Mouse (Mus musculus) frontal cortex, adult (tissue): ENCODE results near the gene Ms4a10.
A peak's percentile ranks its signal among the peaks of the same experiment; 100 is the strongest.

Experiments used
- ATAC-seq: cut with Nextera tagmentation; 2 replicates; pipeline ENCODE4 v1.9.2; 2017; ENCODE audit warnings: mild to moderate bottlenecking, moderate library complexity, mixed read lengths; ENCODE audit not compliant: low TSS enrichment

Gene Ms4a10

DNA sequence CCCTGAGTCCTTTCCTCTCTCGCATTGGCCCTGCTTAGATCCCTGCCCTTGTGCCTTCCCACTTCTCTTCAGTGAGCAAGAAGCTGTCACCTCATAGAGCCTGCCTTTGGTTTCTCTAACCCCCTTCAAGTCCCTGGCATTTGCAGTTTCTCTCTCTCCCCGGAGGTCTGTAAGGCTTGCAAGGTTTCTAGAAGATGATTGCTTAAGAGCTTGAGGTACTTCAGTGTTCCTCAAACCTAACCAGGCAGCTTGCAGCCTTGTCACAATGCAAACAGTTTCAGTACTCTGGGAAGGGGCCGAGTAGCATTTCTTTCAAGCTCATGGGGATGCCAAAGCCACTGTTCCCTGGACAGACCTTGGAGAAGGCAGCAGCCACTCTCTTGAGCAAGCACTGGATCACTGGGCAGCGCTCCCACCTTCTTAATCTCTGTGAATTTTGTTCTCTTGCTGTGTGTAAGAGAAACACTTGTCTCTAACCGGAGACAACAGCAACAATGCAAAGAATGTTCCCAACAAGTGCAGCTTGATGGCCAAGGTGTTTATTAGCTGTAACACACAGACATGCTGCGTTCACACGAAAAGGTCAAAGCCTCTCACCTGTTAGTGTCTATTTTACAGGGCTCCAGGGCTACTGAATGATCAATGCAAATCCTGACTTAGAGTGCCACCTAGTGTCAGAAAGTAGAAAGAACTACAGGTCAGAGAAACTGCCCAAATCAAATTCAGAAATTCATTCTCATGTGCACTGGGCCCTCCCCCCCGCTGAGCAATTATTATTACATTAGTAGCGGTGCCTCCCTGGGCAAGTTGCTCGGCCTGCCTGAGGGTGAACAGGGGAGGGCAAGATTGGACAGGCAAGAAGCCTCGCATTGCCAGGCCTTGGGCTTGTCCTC is 15.1 kb downstream of the Ms4a10 start:
- peak; percentile 77 for ATAC-seq

GRCm38 (mm10) chr19:10952021-10952939 is 22.2 kb downstream of the Ms4a10 start:
- ATAC-seq = peak; percentile 52

DNA sequence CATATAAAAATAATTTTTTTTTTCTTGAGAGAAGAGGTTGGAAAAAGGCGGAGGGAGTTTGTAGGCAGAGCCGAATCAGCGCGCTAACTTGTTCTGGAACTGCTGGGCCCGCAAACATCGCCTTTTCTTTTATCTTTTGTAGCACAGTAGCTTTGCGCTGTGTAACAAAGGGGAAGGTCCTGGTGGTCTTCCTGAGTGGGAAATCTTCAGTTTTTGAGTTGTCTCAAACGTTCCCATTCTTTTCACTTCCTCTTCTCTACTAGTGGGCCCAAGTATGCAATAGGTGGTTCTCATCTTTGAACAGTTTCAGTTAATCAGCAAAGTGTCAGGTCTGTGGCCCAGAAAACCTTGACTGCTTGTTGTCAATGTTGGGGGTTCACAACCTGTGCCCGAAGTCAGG is 24.9 kb downstream of the Ms4a10 start:
- no peak for ATAC-seq

DNA sequence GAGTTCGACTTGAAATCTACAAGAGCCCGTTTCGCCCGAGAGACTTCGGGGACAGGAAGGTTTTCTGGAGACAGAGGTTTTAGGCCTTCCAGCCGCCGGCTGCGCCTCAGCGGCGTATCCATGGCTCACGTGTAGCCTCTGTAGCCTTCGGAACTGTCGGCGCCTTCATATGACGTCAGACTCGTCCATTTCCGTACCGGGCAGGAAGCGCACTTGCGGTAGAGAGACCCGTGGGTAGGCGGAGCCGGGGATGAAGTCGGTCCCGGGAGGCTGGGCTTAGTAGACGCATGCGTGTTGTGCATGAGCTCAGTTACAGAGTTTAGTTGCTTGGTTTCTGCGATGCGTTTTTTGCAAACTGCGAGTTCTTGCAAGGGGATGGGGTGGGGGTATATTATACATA is 25.4 kb downstream of the Ms4a10 start, which contains the start of gene Ccdc86:
Gene Ccdc86, minus strand, starts transcription at position 155 of the 400 bp plus-strand sequence.
- peak; percentile 95 for ATAC-seq

- ATAC-seq = no peak
These were observed 26.1 kb downstream of the Ms4a10 start for GRCm38 (mm10) chr19:10948416-10948815.

DNA sequence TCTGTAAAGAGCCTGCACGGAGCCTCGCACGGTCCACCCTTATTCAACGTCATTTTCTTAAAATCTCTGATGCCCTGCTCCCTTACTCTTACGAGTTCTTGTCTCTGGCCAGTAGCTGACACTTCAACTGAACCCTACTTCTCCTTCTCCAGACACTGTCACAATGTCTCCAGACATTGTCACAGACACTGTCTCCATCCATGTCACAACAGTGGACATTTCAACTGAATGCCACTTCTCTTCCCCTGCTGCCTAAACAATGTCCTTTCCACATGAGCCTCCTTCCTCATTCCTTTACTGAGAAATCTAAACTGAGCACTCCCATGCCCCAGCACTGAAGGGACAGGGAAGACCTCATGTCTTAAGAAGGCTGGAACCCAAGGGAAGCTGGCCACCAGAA is 27.3 kb downstream of the Ms4a10 start:
- no peak for ATAC-seq

DNA sequence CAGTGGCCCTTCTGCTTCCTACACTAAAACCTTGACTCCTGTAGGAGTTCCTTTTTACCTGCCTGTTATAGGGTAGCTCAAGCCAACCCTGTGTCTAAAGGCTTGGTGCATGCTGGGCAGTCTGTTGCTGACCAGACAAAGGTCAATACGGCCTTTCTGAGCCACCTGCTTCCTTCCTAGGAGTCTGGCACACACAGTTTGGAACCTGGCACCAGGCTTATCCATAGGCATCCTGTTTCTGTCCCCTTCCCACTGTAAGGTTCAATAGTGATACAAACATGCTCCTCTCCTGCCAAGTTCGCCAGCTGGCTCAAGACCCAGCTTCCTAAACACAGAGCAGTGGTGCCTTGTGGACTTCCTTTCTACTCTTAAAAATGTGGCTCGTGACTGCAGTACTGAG is 28.0 kb downstream of the Ms4a10 start:
- ATAC-seq = no peak

- no peak for ATAC-seq
These were observed 30.5 kb downstream of the Ms4a10 start for GRCm38 (mm10) chr19:10943955-10944354.

GRCm38 (mm10) chr19:10940801-10941457 is 33.5 kb downstream of the Ms4a10 start:
- ATAC-seq = peak; percentile 50

DNA sequence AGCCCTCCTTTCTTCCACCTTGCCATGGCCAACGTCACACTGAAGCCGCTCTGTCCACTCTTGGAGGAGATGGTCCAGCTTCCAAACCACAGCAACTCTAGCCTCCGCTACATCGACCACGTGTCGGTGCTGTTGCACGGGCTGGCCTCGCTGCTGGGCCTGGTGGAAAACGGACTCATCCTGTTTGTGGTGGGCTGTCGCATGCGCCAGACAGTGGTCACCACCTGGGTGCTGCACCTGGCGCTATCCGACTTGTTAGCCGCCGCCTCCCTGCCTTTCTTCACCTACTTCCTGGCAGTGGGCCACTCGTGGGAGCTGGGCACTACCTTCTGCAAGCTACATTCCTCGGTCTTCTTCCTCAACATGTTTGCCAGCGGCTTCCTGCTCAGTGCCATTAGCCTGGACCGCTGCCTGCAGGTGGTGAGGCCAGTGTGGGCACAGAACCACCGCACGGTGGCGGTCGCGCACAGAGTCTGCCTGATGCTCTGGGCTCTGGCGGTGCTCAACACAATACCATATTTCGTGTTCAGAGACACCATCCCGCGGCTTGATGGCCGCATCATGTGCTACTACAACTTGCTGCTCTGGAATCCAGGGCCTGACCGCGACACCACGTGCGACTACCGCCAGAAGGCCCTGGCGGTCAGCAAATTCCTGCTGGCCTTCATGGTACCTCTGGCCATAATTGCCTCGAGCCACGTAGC is 34.2 kb downstream of the Ms4a10 start:
- ATAC-seq = peak; percentile 90

DNA sequence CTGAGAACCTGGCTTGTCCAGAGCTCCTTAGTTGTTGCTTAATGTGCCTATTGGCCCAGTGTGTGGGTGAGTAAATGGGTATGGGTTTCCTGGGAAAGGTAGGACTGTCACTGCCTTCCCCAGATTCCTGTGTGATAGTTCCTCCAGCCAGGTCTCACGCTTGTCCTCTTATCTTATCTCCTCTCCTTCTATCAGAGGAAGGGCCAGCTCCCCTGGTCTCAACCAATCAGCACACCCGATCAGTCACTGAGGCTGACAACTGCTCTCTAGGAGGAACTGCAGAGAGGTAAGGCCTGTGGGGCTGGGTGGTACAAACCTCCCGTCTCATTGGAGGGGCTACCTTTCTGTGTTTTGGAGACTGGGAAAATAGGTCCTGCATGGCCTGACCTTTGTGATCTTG is 35.7 kb downstream of the Ms4a10 start:
- no peak for ATAC-seq

DNA sequence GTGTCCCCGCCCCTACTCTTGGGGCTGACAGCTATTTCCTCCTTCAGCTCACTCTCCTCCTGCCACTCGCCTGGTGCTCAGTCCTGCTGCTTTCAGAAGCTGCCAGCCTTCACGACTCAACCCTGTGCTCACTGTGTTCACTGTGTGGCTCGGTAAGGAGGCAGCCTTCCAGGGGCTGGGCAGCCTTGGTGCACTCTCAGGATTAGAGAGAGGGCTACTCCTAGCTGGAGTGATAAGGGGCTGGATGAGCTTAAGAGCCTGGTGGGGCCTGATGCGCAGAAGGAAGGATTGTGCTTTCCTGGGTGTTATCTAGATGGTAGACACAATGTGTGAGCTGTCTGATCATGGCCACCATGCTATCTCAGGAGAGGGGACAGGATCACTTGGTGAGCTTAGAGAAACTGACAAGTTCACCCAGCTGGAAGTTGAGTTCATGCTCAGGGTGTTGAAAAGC is 37.3 kb downstream of the Ms4a10 start, which contains the start of gene Ptgdr2:
Gene Ptgdr2, plus strand, starts transcription at position 51 of the 454 bp plus-strand sequence.
- no peak for ATAC-seq

DNA sequence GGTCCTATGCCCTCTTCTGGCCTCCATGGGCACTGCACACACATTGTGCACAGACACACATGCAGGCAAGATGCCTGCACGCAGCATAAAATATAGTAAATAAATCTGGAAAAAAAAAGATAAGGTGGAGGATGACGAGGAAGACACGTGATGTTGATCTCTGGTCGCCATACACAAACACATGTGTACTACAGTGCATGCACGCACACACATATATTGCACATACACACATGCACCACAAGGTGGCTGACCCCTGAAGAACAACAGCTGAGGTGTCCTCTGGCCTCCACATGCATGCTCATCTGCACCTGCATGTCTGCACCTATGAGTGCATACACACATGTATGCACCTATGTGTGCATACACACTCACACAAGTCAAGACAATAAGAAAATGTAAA is 38.4 kb downstream of the Ms4a10 start:
- ATAC-seq = no peak

DNA sequence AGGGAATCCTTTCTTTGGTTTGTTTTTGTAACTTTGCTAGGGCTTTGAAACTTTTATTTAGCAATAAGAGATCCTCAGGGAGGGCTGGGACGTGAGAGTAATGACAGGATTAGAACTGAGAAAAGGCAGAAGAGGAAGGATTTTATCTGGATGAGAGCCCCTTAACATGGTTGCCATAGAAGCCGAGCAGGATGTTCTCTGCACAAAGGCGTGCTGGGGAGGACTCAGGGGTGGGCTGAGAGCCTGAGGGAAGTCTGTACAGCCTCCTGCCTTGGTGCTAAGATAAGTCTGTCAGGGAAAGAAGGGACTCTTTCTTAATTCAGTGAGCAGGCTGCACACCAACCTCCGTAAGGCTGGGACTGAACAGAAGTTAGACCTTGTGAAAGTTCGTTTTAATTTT is 39.4 kb downstream of the Ms4a10 start:
- ATAC-seq = peak; percentile 50; the same call in 1 of the 2 replicates

GRCm38 (mm10) chr19:10930641-10931040 is 43.8 kb downstream of the Ms4a10 start:
- ATAC-seq = no peak

DNA sequence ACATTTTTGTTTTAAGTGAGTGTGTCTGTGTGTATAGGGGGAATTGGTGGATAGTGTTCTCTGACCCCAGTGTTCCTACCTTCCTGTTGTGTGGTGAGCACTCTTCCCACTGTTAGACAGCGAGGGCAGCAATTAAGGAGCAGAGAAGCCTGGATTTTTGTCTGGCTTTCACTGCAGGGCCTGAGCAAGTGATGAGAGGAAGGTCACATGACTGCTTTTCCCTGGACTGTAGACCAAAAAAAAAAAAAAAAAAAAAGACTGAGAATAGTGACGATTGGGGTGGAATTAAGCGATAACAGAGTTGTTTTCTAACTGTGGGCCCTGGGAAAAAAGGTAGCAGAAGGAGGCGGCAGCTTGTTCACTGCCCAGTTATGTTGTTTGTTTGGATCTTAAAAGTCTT is 47.8 kb downstream of the Ms4a10 start:
- ATAC-seq = no peak

DNA sequence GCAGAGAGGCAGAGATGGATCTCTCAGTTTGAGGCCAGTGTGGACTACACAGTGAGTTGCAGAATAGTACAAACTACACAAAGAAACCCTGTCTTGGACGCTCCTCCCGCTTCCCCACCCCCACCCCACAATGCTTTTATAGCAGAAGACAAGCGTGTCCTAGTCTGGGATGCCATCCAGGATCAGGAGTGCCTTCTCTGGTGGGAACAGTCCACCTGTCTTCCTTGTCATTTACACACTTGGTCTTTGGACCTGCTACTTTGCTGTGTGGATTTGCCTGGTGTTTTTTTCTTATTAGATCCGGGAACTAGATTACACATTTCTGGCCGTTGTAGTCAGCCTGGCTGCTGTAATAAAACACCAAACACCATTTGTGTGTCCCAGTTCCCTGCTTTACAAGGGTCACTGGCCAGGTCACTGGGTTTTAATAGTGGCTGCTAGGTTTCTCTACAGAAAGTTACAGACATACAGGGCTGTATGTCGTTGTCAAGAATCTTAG is 48.3 kb downstream of the Ms4a10 start:
- no peak for ATAC-seq

DNA sequence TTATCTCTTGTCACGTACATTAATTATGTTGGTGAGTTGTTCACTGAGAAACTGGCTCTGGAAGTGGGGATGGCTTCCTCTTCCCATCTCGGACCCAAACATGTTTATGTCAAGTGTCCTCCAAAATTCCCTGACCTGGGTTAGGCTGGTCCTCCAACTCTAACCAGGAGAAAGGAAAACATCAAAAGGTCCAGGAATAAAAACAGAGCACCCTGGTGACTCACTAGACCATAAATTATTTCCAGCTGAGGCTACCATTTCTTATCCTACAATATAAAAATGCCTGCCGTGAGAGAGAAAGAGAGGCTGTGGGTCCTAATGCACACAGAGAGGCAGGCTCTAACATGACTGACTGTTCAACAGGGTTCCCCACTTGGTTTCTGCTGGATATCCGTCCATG is 50.2 kb downstream of the Ms4a10 start:
- no peak for ATAC-seq

- ATAC-seq = no peak
These were observed 53.4 kb downstream of the Ms4a10 start for GRCm38 (mm10) chr19:10921058-10921457.

- ATAC-seq = no peak
These were observed 53.9 kb downstream of the Ms4a10 start, which contains the start of gene Zp1 for GRCm38 (mm10) chr19:10920532-10920931. Gene Zp1, minus strand, starts transcription at chr19:10920632.
